Mouse (Mus musculus) midbrain, embryonic 10.5 days (tissue): Measurements from ENCODE around the gene Foxb2. TPM values are rescaled to one million over a fixed set of nuclear protein-coding genes. Genes with fewer than 3 reads are reported as not detected.
A peak's percentile ranks its signal among the peaks of the same experiment; 100 is the strongest.
"Not testable (repeated sequence)": the region's sequence is repeated elsewhere in the genome, so short reads cannot be mapped to it uniquely, and the experiment has no call there.

Source experiments
- DNase-seq: peaks from one replicate; pipeline ENCODE4 v3.0.0-alpha.2; 2017; ENCODE audit warnings: low spot score
- H3K27ac ChIP-seq: fragments of 300-500 bp; sonication (generic); replicated peaks from 2 replicates; pipeline ENCODE4 v1.5.1; 2016; ENCODE audit warnings: mild to moderate bottlenecking
- H3K27me3 ChIP-seq: fragments of 300-500 bp; sonication (generic); 2 replicates; pipeline ENCODE4 v1.6.1; 2016; ENCODE audit warnings: low read depth, mild to moderate bottlenecking; ENCODE audit not compliant: poor library complexity, severe bottlenecking
- H3K36me3 ChIP-seq: fragments of 300-500 bp; sonication (generic); 2 replicates; pipeline ENCODE4 v1.6.1; 2016; ENCODE audit warnings: mild to moderate bottlenecking, moderate library complexity
- H3K4me1 ChIP-seq: fragments of 300-500 bp; sonication (generic); 2 replicates; pipeline ENCODE4 v1.6.1; 2016
- H3K4me3 ChIP-seq: fragments of 300-500 bp; sonication (generic); 2 replicates; pipeline ENCODE4 v1.5.1; 2016; ENCODE audit warnings: mild to moderate bottlenecking, moderate library complexity
- H3K9me3 ChIP-seq: fragments of 300-500 bp; sonication (generic); replicated peaks from 2 replicates; pipeline ENCODE4 v1.6.1; 2016; ENCODE audit warnings: mild to moderate bottlenecking
- WGBS: fragments of 180-500 bp; shearing (Covaris S2); methylation state at CpG from one replicate; pipeline ENCODE4 v1.1.7; 2016; 5-methylcytosine and 5-hydroxymethylcytosine counted together
- polyA plus RNA-seq: library from polyadenylated mRNA; unstranded; fragments of >200 nt; fragmentation: Nextera tagmentation; extraction: Ambion mirVana; gene quantifications from 2 replicates; pipeline ENCODE4 v1.2.1, GENCODE M21; 2016

Gene Foxb2
- polyA plus RNA-seq, 1 experiment from 2014 or later: 2.0 TPM

DNA sequence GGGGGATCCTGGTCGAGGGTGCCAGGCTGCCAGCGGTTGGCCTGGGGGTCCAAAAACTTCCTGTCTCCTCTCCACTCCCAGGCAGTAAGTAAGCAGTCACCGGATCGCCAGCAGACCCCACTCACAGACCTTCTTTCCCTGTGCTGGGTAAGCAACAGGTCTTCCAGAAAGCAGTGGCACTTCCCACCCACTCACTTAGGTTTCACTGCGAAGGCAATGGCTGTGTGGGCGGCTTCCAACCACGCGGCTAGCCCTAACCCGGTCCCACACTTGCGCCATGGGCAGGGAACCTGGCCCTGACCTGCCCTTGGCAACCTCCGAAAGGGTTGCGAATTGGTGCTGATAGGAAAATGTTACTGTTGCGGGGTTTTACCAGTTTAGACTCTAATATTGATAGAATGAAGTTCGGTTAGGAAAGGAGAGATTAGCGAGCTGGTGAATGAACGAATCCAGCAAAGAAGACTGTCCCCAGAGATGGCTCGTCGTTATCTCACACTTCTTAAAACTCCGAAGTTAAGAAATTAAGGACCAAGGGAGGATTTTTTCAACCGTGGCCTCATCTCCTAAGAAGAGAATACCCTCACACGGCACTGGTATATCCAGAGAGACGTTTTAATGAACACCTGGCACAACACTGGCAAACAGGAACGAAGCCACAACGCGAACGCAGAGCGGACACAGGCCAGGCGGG is 3.0 kb downstream of the Foxb2 start:
- H3K4me3 ChIP-seq: peak overlapping the region; percentile 61
- H3K9me3 ChIP-seq: no peaks in the 10 kb centered on the region
- H3K36me3 ChIP-seq: no peaks in the 10 kb centered on the region
- WGBS: under 1% methylated on average over 28 of the region's 28 CpGs
- peaks cover 53% of the 10 kb centered on the region for H3K4me1 ChIP-seq
- DNase-seq: peak; percentile 56
- no peak overlapping the region; the same call in 1 of the 2 replicates for H3K27ac ChIP-seq
- peaks cover 95% of the 10 kb centered on the region for H3K27me3 ChIP-seq

DNA sequence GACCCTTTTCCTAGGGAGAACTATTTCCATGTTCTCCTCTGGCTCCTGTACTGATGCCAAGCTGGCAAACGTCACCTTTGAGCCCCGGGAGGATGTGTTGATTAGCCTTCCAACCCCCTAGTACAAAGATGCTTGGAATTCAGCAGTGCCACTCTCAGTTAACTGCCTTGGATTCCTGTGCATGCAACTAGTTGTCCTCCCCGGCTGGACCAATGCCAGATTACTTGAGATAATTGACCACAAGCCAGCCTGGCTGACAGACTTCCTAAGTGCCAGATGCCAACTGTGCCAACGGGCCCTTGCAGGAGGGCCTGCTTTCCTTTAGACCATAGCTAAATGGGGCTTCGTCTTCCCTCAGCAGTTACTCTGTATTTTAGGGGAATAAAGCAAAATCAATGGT is 5.1 kb downstream of the Foxb2 start:
- WGBS: 31% methylated on average over 5 of the region's 5 CpGs
- H3K27ac ChIP-seq: no peak overlapping the region
- H3K36me3 ChIP-seq: no peaks in the 10 kb centered on the region
- peaks cover 74% of the 10 kb centered on the region for H3K27me3 ChIP-seq
- H3K9me3 ChIP-seq: no peaks in the 10 kb centered on the region
- no peak overlapping the region for H3K4me3 ChIP-seq
- H3K4me1 ChIP-seq: peaks cover 33% of the 10 kb centered on the region
- DNase-seq: no peak

DNA sequence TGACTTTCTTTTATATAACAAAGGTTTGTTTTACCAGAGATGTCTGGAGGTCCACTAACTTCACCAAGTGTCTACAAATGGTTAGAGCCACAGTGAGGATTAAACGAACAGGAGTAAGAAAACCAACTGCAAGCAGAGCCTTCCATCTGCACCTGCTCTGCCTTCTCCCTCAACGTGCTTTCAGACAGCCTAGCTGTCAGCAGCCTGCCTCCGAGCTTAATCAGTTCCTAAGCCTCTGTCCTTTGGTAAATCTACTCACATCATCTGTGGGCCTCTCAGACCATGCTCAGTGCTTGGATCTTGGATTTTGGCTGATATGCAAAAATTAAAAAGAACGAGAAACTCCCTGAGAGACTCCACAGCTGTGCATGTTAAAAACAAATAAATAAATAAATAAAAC is 15.0 kb downstream of the Foxb2 start:
- Histone ChIP-seq H3K27me3 (0 out of 2 replicates have a peak, but pooled peaks cover 6% of the 10 kb centered on the region), H3K4me1 (peaks cover 6% of the 10 kb centered on the region; the same call in 1 of the 2 replicates), H3K36me3 (no peaks in the 10 kb centered on the region), H3K27ac (no peak overlapping the region), H3K9me3 (no peaks in the 10 kb centered on the region), H3K4me3 (no peak overlapping the region)
- no peak for DNase-seq
- WGBS: 43% methylated on average over 4 of the region's 4 CpGs

DNA sequence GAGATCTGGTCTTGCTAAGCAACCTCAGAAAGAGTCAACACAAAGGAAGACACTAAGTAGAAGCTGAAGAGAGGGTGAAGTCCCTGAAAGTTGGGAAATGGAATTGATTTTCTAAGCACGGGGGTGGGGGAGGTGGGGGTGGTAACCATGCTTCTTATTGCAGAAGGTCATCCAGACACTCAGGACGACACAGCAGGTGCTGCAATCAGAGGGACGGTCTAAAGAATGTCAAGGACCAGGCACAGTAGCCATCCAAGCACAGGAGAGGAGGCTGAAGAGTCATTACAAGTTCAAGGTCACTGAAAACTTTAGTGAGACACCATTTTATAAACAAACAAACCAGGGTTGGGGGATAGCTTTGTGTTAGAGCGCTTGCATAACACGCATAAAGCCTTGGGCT is 16.9 kb downstream of the Foxb2 start:
- H3K36me3 ChIP-seq: no peaks in the 10 kb centered on the region
- DNase-seq: no peak
- H3K27me3 ChIP-seq: no peaks in the 10 kb centered on the region
- no peak overlapping the region for H3K27ac ChIP-seq
- H3K4me3 ChIP-seq: no peak overlapping the region
- WGBS: 71% methylated on average over 5 of the region's 5 CpGs
- H3K4me1 ChIP-seq: peaks cover 6% of the 10 kb centered on the region; the same call in 1 of the 2 replicates
- no peaks in the 10 kb centered on the region for H3K9me3 ChIP-seq

DNA sequence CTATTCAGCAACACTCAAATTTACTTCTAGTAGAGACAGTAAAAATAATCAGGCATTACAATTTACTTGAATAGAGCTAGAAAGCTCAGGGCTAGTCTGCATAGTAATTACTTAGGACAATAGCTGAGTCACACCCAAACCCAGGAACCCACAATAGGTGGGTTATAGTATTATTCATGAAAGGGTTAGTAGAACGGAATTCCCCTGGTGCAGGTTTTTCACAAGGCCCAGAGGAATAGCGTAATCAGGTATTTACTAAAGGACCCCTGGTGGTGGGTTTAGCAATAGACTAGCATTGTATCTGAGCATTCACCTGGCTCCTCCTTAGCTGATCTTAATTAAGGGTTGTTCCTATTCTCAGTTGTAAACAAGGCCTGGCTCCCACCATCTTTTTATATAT is 29.5 kb downstream of the Foxb2 start:
- H3K4me1 ChIP-seq: peaks cover 18% of the 10 kb centered on the region
- DNase-seq, H3K4me3 ChIP-seq, H3K36me3 ChIP-seq, H3K27ac ChIP-seq, H3K27me3 ChIP-seq, H3K9me3 ChIP-seq: not testable (repeated sequence)
- 91% methylated on average over 2 of the region's 2 CpGs for WGBS

DNA sequence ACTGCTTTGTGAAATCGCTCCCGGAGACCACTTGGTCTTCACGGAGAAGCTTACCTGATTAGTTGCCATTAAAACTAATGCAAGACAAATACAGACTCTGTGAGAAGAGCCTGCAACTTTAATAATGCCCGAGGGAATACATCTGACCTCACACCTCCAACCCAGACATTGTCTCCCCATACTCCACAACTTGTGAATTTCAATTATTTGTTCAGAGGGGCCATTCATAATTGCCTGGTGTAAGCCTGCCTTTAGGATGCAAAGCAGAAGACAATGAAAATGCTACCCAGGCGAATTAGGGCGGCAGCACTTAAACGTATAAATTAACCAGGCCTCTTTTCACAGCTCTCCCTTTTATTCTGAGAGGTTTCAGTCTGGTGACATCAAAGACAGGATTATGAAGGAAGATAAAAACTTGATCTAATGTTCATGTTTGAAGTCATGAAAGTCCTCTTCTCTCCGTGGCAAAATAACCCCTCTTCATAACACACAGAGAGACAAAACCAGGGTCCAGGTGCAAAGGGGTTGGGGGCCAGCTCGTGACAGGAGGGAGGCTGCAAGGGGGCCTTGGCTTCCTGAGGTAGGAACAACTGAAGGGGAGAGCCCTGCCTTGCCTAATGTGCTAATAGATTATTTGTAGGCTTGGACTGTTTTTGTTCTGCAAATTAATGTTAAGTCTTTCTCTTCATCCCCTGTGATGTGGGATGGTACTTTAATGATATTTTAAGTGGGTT is 31.9 kb downstream of the Foxb2 start:
- H3K4me1 ChIP-seq: peaks cover 18% of the 10 kb centered on the region
- no peak for DNase-seq
- 12% methylated on average over 9 of the region's 9 CpGs for WGBS
- H3K4me3 ChIP-seq: no peak overlapping the region
- no peaks in the 10 kb centered on the region for H3K36me3 ChIP-seq
- no peak overlapping the region for H3K27ac ChIP-seq
- no peaks in the 10 kb centered on the region for H3K9me3 ChIP-seq
- H3K27me3 ChIP-seq: no peaks in the 10 kb centered on the region

DNA sequence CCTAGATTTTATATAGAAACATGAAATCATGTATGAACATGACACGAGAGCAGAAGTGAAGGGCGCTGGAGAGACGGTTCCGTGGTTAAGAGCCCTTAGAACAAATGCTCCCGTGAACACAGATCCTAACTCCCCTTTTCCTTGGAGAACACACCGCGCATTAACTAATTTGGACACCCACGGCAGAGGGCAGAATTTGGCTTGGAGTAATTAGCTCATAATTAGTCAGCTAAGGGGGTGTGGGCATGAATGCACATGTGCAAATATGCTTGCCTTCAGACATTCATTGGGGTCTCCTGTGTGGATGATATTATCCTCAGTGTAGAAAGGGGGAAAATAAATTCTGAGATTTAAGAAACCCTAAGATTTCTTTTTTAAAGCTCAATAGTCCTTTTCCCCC is 32.6 kb downstream of the Foxb2 start:
- no peak overlapping the region for H3K27ac ChIP-seq
- no peaks in the 10 kb centered on the region for H3K36me3 ChIP-seq
- WGBS: 70% methylated on average over 8 of the region's 8 CpGs
- no peaks in the 10 kb centered on the region for H3K27me3 ChIP-seq
- no peak for DNase-seq
- no peaks in the 10 kb centered on the region for H3K9me3 ChIP-seq
- peaks cover 18% of the 10 kb centered on the region for H3K4me1 ChIP-seq
- H3K4me3 ChIP-seq: no peak overlapping the region

DNA sequence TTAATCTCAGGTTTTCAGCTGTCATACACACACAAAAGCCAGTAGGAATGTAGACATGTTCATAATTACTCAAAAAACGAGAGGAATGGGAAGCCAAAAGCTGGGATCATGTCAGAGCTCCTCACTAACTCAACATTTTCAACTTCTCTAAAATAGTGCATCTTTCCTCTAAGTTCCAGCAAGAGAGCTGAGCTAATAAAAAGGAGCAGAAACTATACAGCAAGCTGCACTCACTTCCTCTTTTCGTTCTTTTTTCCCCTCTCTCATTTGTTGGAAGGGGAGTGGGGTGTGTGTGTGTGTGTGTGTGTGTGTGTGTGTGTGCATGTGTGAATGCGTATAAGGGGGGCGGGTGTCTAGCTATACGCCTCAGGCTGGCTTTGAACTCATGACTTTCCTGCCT is 45.9 kb downstream of the Foxb2 start:
- H3K27ac ChIP-seq: no peak overlapping the region
- H3K27me3 ChIP-seq: no peaks in the 10 kb centered on the region
- no peak overlapping the region for H3K4me3 ChIP-seq
- no peak for DNase-seq
- H3K36me3 ChIP-seq: no peaks in the 10 kb centered on the region
- H3K4me1 ChIP-seq: no peaks in the 10 kb centered on the region
- 85% methylated on average over 5 of the region's 5 CpGs for WGBS
- H3K9me3 ChIP-seq: no peaks in the 10 kb centered on the region

DNA sequence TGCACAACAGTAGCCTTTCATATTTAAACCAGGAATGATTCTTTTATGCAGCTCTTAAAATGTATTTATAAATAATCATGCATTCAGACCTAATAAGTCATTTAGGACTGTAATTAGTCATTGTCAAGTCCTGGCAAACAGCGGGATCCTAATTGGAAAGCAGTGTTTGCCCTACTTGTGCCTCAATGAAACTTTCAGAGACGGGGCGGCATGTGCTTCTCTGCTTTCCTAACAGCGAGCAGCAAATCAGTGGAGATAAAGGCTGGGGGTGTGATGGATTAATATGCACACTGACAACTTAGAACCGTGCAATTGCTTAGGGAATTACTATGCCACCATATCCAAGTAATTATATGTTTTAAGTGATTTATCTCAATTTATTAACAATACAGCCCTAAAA is 48.4 kb downstream of the Foxb2 start:
- no peak overlapping the region for H3K27ac ChIP-seq
- H3K36me3 ChIP-seq: no peaks in the 10 kb centered on the region
- no peaks in the 10 kb centered on the region for H3K27me3 ChIP-seq
- H3K4me1 ChIP-seq: no peaks in the 10 kb centered on the region
- no peak for DNase-seq
- H3K4me3 ChIP-seq: no peak overlapping the region
- H3K9me3 ChIP-seq: no peaks in the 10 kb centered on the region
- 71% methylated on average over 5 of the region's 5 CpGs for WGBS

Other genes with a start within 250 kb of the Foxb2 start
- 9.4 and 9.8 TPM in 2 replicates for gene Vps13a, start 92.9 kb downstream of the Foxb2 start, polyA plus RNA-seq
- 1.2 and 1.8 TPM in 2 replicates for gene Prune2, start 82.3 kb upstream of the Foxb2 start, polyA plus RNA-seq